Mouse (Mus musculus): ENCODE results near the gene Ralgapa2.

GRCm38 (mm10) chr2:146491830-146492610, 20.1 kb downstream of the Ralgapa2 start:
- TF ChIP-seq CTCF (IDR thresholded peaks at IDR 0.05; ENCODE audit: low read depth, low read length) (no peak), POLR2A (IDR thresholded peaks at IDR 0.05; ENCODE audit: insufficient read depth, low read length) (no peak), EP300 (IDR thresholded peaks at IDR 0.05; ENCODE audit: insufficient read depth, low read depth, low read length) (no peak)

Data from ES-Bruce4 (cell line).